Mouse (Mus musculus) gastrocnemius, postnatal 25 days (tissue): ENCODE results near the gene Cyp27a1. TPM values are rescaled to one million over a fixed set of nuclear protein-coding genes. Genes with fewer than 3 reads are reported as not detected.

Experiments used
- DNase-seq: peaks from one replicate; pipeline ENCODE4 v3.0.0; 2022
- total RNA-seq, 2 experiments: library from RNA; stranded (reverse); gene quantifications; 1 replicate in 1 of 2; 2 replicates in 1 of 2; pipeline ENCODE4 v1.2.3; 2021

Gene Cyp27a1
- total RNA-seq, 2 experiments from 2014 or later = 32.4 to 36.4 TPM

GRCm38 (mm10) chr1:74715886-74716285, 2.5 kb downstream of the Cyp27a1 start:
- DNase-seq = no peak

- DNase-seq = no peak
These were observed 4.7 kb downstream of the Cyp27a1 start for GRCm38 (mm10) chr1:74718113-74718512.

- no peak for DNase-seq
These were observed 5.9 kb downstream of the Cyp27a1 start for GRCm38 (mm10) chr1:74719281-74719680.

GRCm38 (mm10) chr1:74721657-74722056, 8.3 kb downstream of the Cyp27a1 start:
- DNase-seq = no peak

GRCm38 (mm10) chr1:74723748-74724147, 10.4 kb downstream of the Cyp27a1 start:
- no peak for DNase-seq

GRCm38 (mm10) chr1:74726114-74726513, 12.7 kb downstream of the Cyp27a1 start:
- DNase-seq = no peak

GRCm38 (mm10) chr1:74726674-74727073, 13.3 kb downstream of the Cyp27a1 start:
- DNase-seq = no peak

GRCm38 (mm10) chr1:74728446-74728845, 15.1 kb downstream of the Cyp27a1 start:
- DNase-seq = peak; percentile 81

GRCm38 (mm10) chr1:74736977-74737376, 23.6 kb downstream of the Cyp27a1 start:
- no peak for DNase-seq

GRCm38 (mm10) chr1:74737500-74737899, 24.1 kb downstream of the Cyp27a1 start:
- DNase-seq = no peak

- peak; percentile 74 for DNase-seq
These were observed 27.5 kb downstream of the Cyp27a1 start for GRCm38 (mm10) chr1:74740846-74741245.

- DNase-seq = peak; percentile 80
These were observed 34.0 kb downstream of the Cyp27a1 start for GRCm38 (mm10) chr1:74747335-74747734.

- peak; percentile 85 for DNase-seq
These were observed 35.4 kb downstream of the Cyp27a1 start, which contains the start of gene Prkag3 for GRCm38 (mm10) chr1:74748643-74749271. Gene Prkag3, minus strand, starts transcription at chr1:74749221.

GRCm38 (mm10) chr1:74749301-74749700, 35.9 kb downstream of the Cyp27a1 start:
- DNase-seq = peak; percentile 79

- DNase-seq = no peak
These were observed 37.3 kb downstream of the Cyp27a1 start for GRCm38 (mm10) chr1:74750683-74751082.

GRCm38 (mm10) chr1:74752150-74752549, 38.8 kb downstream of the Cyp27a1 start:
- no peak for DNase-seq

GRCm38 (mm10) chr1:74752833-74753232, 39.5 kb downstream of the Cyp27a1 start:
- DNase-seq = no peak

- no peak for DNase-seq
These were observed 40.0 kb downstream of the Cyp27a1 start for GRCm38 (mm10) chr1:74753266-74753974.

- peak; percentile 88 for DNase-seq
These were observed 40.9 kb downstream of the Cyp27a1 start for GRCm38 (mm10) chr1:74754175-74754785.

- DNase-seq = no peak
These were observed 46.4 kb downstream of the Cyp27a1 start for GRCm38 (mm10) chr1:74759773-74760172.

GRCm38 (mm10) chr1:74763081-74763480, 49.7 kb downstream of the Cyp27a1 start:
- no peak for DNase-seq

- DNase-seq = no peak
These were observed 57.5 kb downstream of the Cyp27a1 start for GRCm38 (mm10) chr1:74770727-74771466.

- DNase-seq = no peak
These were observed 58.1 kb downstream of the Cyp27a1 start for GRCm38 (mm10) chr1:74771467-74771844.
